Mouse (Mus musculus) cerebellum, adult (tissue): ENCODE results near the gene Utp11.

Experiments used
- ATAC-seq: cut with Nextera tagmentation; 2 replicates; pipeline ENCODE4 v1.9.2; 2017; ENCODE audit warnings: mild to moderate bottlenecking, moderate library complexity, mixed read lengths; ENCODE audit not compliant: insufficient number of reproducible peaks, low FRiP score, low TSS enrichment

Utp11 gene

GRCm38 (mm10) chr4:124674334-124675032, 18.9 kb downstream of the Utp11 start:
- no peak for ATAC-seq

- peak; percentile 57; the same call in 1 of the 2 replicates for ATAC-seq
Observed at GRCm38 (mm10) chr4:124672347-124673320, 20.8 kb downstream of the Utp11 start.

- no peak for ATAC-seq
Observed at GRCm38 (mm10) chr4:124671583-124671982, 21.8 kb downstream of the Utp11 start.

GRCm38 (mm10) chr4:124670232-124670631, 23.2 kb downstream of the Utp11 start:
- ATAC-seq = no peak

GRCm38 (mm10) chr4:124668078-124668477, 25.3 kb downstream of the Utp11 start:
- no peak for ATAC-seq

- ATAC-seq = no peak
Observed at GRCm38 (mm10) chr4:124667476-124668033, 25.8 kb downstream of the Utp11 start.

- ATAC-seq = no peak
Observed at GRCm38 (mm10) chr4:124664604-124665003, 28.8 kb downstream of the Utp11 start.

GRCm38 (mm10) chr4:124664185-124664584, 29.2 kb downstream of the Utp11 start:
- ATAC-seq = no peak

- no peak for ATAC-seq
Observed at GRCm38 (mm10) chr4:124663034-124663433, 30.4 kb downstream of the Utp11 start.

GRCm38 (mm10) chr4:124660603-124661002, 32.8 kb downstream of the Utp11 start:
- no peak for ATAC-seq

GRCm38 (mm10) chr4:124659251-124660217, 33.9 kb downstream of the Utp11 start:
- no peak for ATAC-seq

- no peak for ATAC-seq
Observed at GRCm38 (mm10) chr4:124658412-124658851, 35.0 kb downstream of the Utp11 start.

GRCm38 (mm10) chr4:124657781-124658180, 35.6 kb downstream of the Utp11 start:
- ATAC-seq = no peak

GRCm38 (mm10) chr4:124656854-124657650, 36.3 kb downstream of the Utp11 start:
- ATAC-seq = 0 out of 2 replicates have a peak, but pooled peaks have one; percentile 49

GRCm38 (mm10) chr4:124656518-124656853, 36.9 kb downstream of the Utp11 start, which contains the start of gene Pou3f1:
Gene Pou3f1 (plus strand): TSS chr4:124656807.
- ATAC-seq = 0 out of 2 replicates have a peak, but pooled peaks have one; percentile 21

GRCm38 (mm10) chr4:124652886-124653285, 40.5 kb downstream of the Utp11 start:
- ATAC-seq = no peak

- ATAC-seq = no peak
Observed at GRCm38 (mm10) chr4:124647909-124648308, 45.5 kb downstream of the Utp11 start.

GRCm38 (mm10) chr4:124646591-124646990, 46.8 kb downstream of the Utp11 start:
- no peak for ATAC-seq

- no peak for ATAC-seq
Observed at GRCm38 (mm10) chr4:124644974-124645433, 48.4 kb downstream of the Utp11 start.
